Mouse (Mus musculus) hindbrain, embryonic 10.5 days (tissue): Measurements from ENCODE around the gene Nup98. TPM values are rescaled to one million over a fixed set of nuclear protein-coding genes. Genes with fewer than 3 reads are reported as not detected.

Experiments used
- DNase-seq: peaks from one replicate; pipeline ENCODE4 v3.0.0-alpha.2; 2017; ENCODE audit warnings: low spot score
- H3K27ac ChIP-seq: fragments of 300-500 bp; sonication (generic); 2 replicates; pipeline ENCODE4 v1.5.1; 2016; ENCODE audit warnings: mild to moderate bottlenecking, moderate library complexity
- H3K27me3 ChIP-seq: fragments of 300-500 bp; sonication (generic); 2 replicates; pipeline ENCODE4 v1.6.1; 2016; ENCODE audit warnings: mild to moderate bottlenecking; ENCODE audit not compliant: poor library complexity, insufficient read depth, severe bottlenecking
- H3K36me3 ChIP-seq: fragments of 300-500 bp; sonication (generic); 2 replicates; pipeline ENCODE4 v1.6.1; 2016; ENCODE audit warnings: mild to moderate bottlenecking, moderate library complexity
- H3K4me1 ChIP-seq: fragments of 300-500 bp; sonication (generic); replicated peaks from 2 replicates; pipeline ENCODE4 v1.6.1; 2016; ENCODE audit warnings: mild to moderate bottlenecking
- H3K4me3 ChIP-seq: fragments of 300-500 bp; sonication (generic); 2 replicates; pipeline ENCODE4 v1.5.1; 2016; ENCODE audit warnings: mild to moderate bottlenecking, moderate library complexity
- H3K9me3 ChIP-seq: fragments of 300-500 bp; sonication (generic); 2 replicates; pipeline ENCODE4 v1.6.1; 2016; ENCODE audit warnings: mild to moderate bottlenecking, moderate library complexity
- WGBS: fragments of 180-500 bp; shearing (Covaris S2); methylation state at CpG from one replicate; pipeline ENCODE4 v1.1.7; 2016; 5-methylcytosine and 5-hydroxymethylcytosine counted together
- polyA plus RNA-seq: library from polyadenylated mRNA; unstranded; fragments of >200 nt; fragmentation: Nextera tagmentation; extraction: Ambion mirVana; gene quantifications from 2 replicates; pipeline ENCODE4 v1.2.1, GENCODE M21; 2016

The Nup98 gene
- polyA plus RNA-seq, 1 experiment from 2014 or later, result 36.9 TPM

- Histone ChIP-seq H3K4me1 (no peaks in the 10 kb centered on the region), H3K9me3 (no peaks in the 10 kb centered on the region), H3K27me3 (no peaks in the 10 kb centered on the region), H3K4me3 (no peak overlapping the region), H3K36me3 (peaks cover 88% of the 10 kb centered on the region), H3K27ac (no peak overlapping the region)
- no peak for DNase-seq
These were observed 39.7 kb downstream of the Nup98 start for GRCm38 (mm10) chr7:102170300-102170699.

- Histone ChIP-seq H3K27me3 (no peaks in the 10 kb centered on the region), H3K4me3 (no peak overlapping the region), H3K36me3 (peaks cover 97% of the 10 kb centered on the region), H3K27ac (no peak overlapping the region), H3K9me3 (no peaks in the 10 kb centered on the region), H3K4me1 (no peaks in the 10 kb centered on the region)
- 96% methylated on average over 5 of the region's 5 CpGs for WGBS
- DNase-seq, result no peak
These were observed 56.3 kb downstream of the Nup98 start for GRCm38 (mm10) chr7:102153691-102154090.

- Histone ChIP-seq H3K36me3 (peaks cover 98% of the 10 kb centered on the region), H3K27me3 (no peaks in the 10 kb centered on the region), H3K4me3 (no peak overlapping the region), H3K27ac (no peak overlapping the region), H3K9me3 (no peaks in the 10 kb centered on the region), H3K4me1 (no peaks in the 10 kb centered on the region)
- WGBS, result 97% methylated on average over 5 of the region's 5 CpGs
- no peak for DNase-seq
These were observed 72.1 kb downstream of the Nup98 start for GRCm38 (mm10) chr7:102137898-102138297.

GRCm38 (mm10) chr7:102137464-102137863, 72.5 kb downstream of the Nup98 start:
- no peaks in the 10 kb centered on the region for H3K9me3 ChIP-seq
- no peaks in the 10 kb centered on the region for H3K4me1 ChIP-seq
- peaks cover 98% of the 10 kb centered on the region for H3K36me3 ChIP-seq
- WGBS, result 80% methylated on average over 1 of the region's 1 CpGs
- no peaks in the 10 kb centered on the region for H3K27me3 ChIP-seq
- DNase-seq, result peak; percentile 32
- H3K4me3 ChIP-seq, result no peak overlapping the region
- H3K27ac ChIP-seq, result no peak overlapping the region

GRCm38 (mm10) chr7:102132395-102132794, 77.6 kb downstream of the Nup98 start:
- H3K4me3 ChIP-seq, result no peak overlapping the region
- WGBS, result 91% methylated on average over 4 of the region's 4 CpGs
- no peaks in the 10 kb centered on the region for H3K9me3 ChIP-seq
- peaks cover 100% of the 10 kb centered on the region for H3K36me3 ChIP-seq
- H3K27me3 ChIP-seq, result no peaks in the 10 kb centered on the region
- no peaks in the 10 kb centered on the region for H3K4me1 ChIP-seq
- no peak for DNase-seq
- H3K27ac ChIP-seq, result no peak overlapping the region

GRCm38 (mm10) chr7:102120326-102120725, 89.7 kb downstream of the Nup98 start:
- no peak for DNase-seq
- 95% methylated on average over 10 of the region's 10 CpGs for WGBS
- no peaks in the 10 kb centered on the region for H3K27me3 ChIP-seq
- no peaks in the 10 kb centered on the region for H3K4me1 ChIP-seq
- H3K27ac ChIP-seq, result no peak overlapping the region
- H3K36me3 ChIP-seq, result peaks cover 74% of the 10 kb centered on the region
- H3K9me3 ChIP-seq, result no peaks in the 10 kb centered on the region
- no peak overlapping the region for H3K4me3 ChIP-seq

- no peak overlapping the region for H3K4me3 ChIP-seq
- no peak overlapping the region for H3K27ac ChIP-seq
- DNase-seq, result no peak
- peaks cover 45% of the 10 kb centered on the region for H3K36me3 ChIP-seq
- H3K4me1 ChIP-seq, result no peaks in the 10 kb centered on the region
- WGBS, result 79% methylated on average over 6 of the region's 6 CpGs
- no peaks in the 10 kb centered on the region for H3K27me3 ChIP-seq
- H3K9me3 ChIP-seq, result no peaks in the 10 kb centered on the region
These were observed 92.6 kb downstream of the Nup98 start for GRCm38 (mm10) chr7:102117382-102117781.

GRCm38 (mm10) chr7:102116579-102117331, 93.2 kb downstream of the Nup98 start, which contains the start of gene Chrna10:
TSS of gene Chrna10 (minus strand) at chr7:102116828.
- WGBS, result 66% methylated on average over 7 of the region's 7 CpGs
- DNase-seq, result no peak

GRCm38 (mm10) chr7:102113151-102113729, 96.7 kb downstream of the Nup98 start:
- Histone ChIP-seq H3K27me3 (no peaks in the 10 kb centered on the region), H3K4me3 (no peak overlapping the region), H3K36me3 (peaks cover 4% of the 10 kb centered on the region), H3K9me3 (no peaks in the 10 kb centered on the region), H3K4me1 (no peaks in the 10 kb centered on the region), H3K27ac (no peak overlapping the region)
- WGBS, result 82% methylated on average over 45 of the region's 45 CpGs
- no peak for DNase-seq

More at GRCm38 (mm10) chr7:102116579-102117331, 93.2 kb downstream of the Nup98 start, which contains the start of gene Chrna10:
- Histone ChIP-seq H3K4me3 (no peak within 1 kb of the TSS), H3K4me1 (no peaks in the 10 kb centered on the region), H3K9me3 (no peaks in the 10 kb centered on the region), H3K27ac (no peak within 1 kb of the TSS), H3K36me3 (peaks cover 38% of the 10 kb centered on the region), H3K27me3 (no peaks in the 10 kb centered on the region)

GRCm38 (mm10) chr7:102109746-102110145, 100.2 kb downstream of the Nup98 start:
- peaks cover 11% of the 10 kb centered on the region for H3K4me1 ChIP-seq
- no peaks in the 10 kb centered on the region for H3K9me3 ChIP-seq
- 91% methylated on average over 4 of the region's 4 CpGs for WGBS
- H3K36me3 ChIP-seq, result no peaks in the 10 kb centered on the region
- no peak overlapping the region for H3K27ac ChIP-seq
- H3K4me3 ChIP-seq, result no peak overlapping the region
- H3K27me3 ChIP-seq, result peaks cover 4% of the 10 kb centered on the region; the same call in 1 of the 2 replicates
- DNase-seq, result no peak

GRCm38 (mm10) chr7:102109171-102109570, 100.8 kb downstream of the Nup98 start, which contains the start of gene Art5:
TSS of gene Art5 (minus strand) at chr7:102109489.
- Histone ChIP-seq H3K36me3 (no peaks in the 10 kb centered on the region), H3K4me1 (peaks cover 14% of the 10 kb centered on the region), H3K27me3 (peaks cover 4% of the 10 kb centered on the region; the same call in 1 of the 2 replicates), H3K9me3 (no peaks in the 10 kb centered on the region), H3K27ac (no peak within 1 kb of the TSS), H3K4me3 (no peak within 1 kb of the TSS)
- WGBS, result 83% methylated on average over 7 of the region's 7 CpGs
- no peak for DNase-seq

- peaks cover 17% of the 10 kb centered on the region for H3K4me1 ChIP-seq
- WGBS, result 93% methylated on average over 1 of the region's 1 CpGs
- no peak overlapping the region for H3K4me3 ChIP-seq
- H3K27me3 ChIP-seq, result peaks cover 4% of the 10 kb centered on the region; the same call in 1 of the 2 replicates
- no peaks in the 10 kb centered on the region for H3K36me3 ChIP-seq
- DNase-seq, result no peak
- no peak overlapping the region for H3K27ac ChIP-seq
- no peaks in the 10 kb centered on the region for H3K9me3 ChIP-seq
These were observed 101.8 kb downstream of the Nup98 start for GRCm38 (mm10) chr7:102108206-102108605.

- Histone ChIP-seq H3K4me3 (peak overlapping the region; percentile 44), H3K27me3 (peaks cover 4% of the 10 kb centered on the region), H3K4me1 (peaks cover 31% of the 10 kb centered on the region), H3K36me3 (no peaks in the 10 kb centered on the region), H3K9me3 (no peaks in the 10 kb centered on the region), H3K27ac (peak overlapping the region; percentile 64; the same call in 1 of the 2 replicates)
- peak; percentile 44 for DNase-seq
- 16% methylated on average over 23 of the region's 23 CpGs for WGBS
These were observed 103.3 kb downstream of the Nup98 start for GRCm38 (mm10) chr7:102106700-102107141.
